Mouse (Mus musculus) gonadal fat pad, adult 2 months (tissue): ENCODE data around the gene Uri1. TPM values are rescaled to one million over a fixed set of nuclear protein-coding genes. Genes with fewer than 3 reads are reported as not detected.

Experiments
- DNase-seq: peaks from one replicate; pipeline ENCODE4 v3.0.0-alpha.2; 2012; ENCODE audit warnings: low read depth
- polyA plus RNA-seq: library from polyadenylated mRNA; depleted of rRNA; stranded (reverse); fragments of >200 nt; gene quantifications from 2 replicates; pipeline ENCODE4 v1.2.3, GENCODE M21; 2012

Uri1 gene
- polyA plus RNA-seq, 1 experiment, result 13.4 TPM

- no peak for DNase-seq
Observed at GRCm38 (mm10) chr7:38015356-38015755, 8.0 kb downstream of the Uri1 start.

GRCm38 (mm10) chr7:38013946-38014345 is 9.4 kb downstream of the Uri1 start:
- no peak for DNase-seq

- no peak for DNase-seq
Observed at GRCm38 (mm10) chr7:38012811-38013210, 10.5 kb downstream of the Uri1 start.

DNA sequence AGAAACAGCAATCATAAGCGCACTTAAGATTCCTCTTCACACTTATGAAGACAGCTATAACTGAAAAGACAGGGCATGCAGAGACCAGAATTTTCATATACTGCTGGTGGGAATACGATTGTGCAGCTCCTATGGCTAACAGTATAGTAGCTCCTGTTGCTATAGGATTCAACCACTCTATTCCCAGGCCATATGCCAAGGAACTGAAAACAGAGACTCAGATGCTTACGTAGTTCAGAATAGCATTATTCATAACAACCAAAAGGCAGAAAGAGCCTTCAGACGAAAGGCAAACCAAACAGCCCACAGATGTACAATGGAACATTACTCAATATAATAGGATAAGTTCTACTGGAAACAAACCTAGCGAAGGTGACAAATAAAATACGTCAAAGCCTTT is 15.0 kb downstream of the Uri1 start:
- no peak for DNase-seq

DNA sequence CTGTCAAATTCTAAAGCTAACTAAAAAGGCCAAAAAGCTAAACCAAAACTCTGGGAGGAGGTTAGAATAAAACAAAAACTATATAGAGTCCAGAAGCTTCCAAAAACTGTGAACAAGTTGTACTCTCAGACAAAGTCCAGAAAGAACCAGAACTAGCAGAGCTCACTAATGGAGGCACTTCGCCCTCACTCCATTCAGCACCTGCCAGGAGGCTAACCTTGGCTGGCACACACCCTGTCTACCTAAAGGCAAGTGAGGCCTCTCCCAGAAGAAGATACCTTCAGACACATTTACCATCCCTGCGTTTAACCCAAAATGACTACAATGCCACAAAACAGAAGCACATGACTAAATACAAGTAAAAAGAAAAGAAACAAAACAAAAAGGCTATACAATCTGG is 20.9 kb downstream of the Uri1 start:
- no peak for DNase-seq

- DNase-seq, result no peak
Observed at GRCm38 (mm10) chr7:37999691-38000090, 23.7 kb downstream of the Uri1 start.

GRCm38 (mm10) chr7:37992861-37993260 is 30.5 kb downstream of the Uri1 start:
- no peak for DNase-seq

DNA sequence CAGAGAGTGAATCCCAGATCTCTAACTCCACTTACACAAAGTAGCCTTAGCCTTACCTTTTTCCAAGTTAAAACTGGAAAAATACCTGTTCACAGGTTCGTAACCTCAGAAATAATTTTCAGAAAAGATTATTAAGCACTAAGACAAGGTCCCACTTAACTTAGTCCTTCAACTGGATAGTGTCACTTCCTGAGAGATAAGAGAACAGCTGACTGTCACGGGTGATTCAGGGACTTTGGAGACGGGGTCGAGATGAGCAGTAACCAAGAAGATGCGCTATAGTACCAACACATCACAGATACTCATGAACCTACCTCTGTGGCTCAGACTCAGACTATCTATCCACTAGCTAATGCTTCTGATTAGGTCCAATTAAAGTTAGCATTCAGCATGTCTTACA is 38.5 kb downstream of the Uri1 start:
- DNase-seq, result no peak

GRCm38 (mm10) chr7:37983471-37983870 is 39.9 kb downstream of the Uri1 start:
- no peak for DNase-seq

- no peak for DNase-seq
Observed at GRCm38 (mm10) chr7:37979729-37980128, 43.6 kb downstream of the Uri1 start.

GRCm38 (mm10) chr7:37978412-37978811 is 44.9 kb downstream of the Uri1 start:
- DNase-seq, result no peak

GRCm38 (mm10) chr7:37977676-37978075 is 45.7 kb downstream of the Uri1 start:
- no peak for DNase-seq

DNA sequence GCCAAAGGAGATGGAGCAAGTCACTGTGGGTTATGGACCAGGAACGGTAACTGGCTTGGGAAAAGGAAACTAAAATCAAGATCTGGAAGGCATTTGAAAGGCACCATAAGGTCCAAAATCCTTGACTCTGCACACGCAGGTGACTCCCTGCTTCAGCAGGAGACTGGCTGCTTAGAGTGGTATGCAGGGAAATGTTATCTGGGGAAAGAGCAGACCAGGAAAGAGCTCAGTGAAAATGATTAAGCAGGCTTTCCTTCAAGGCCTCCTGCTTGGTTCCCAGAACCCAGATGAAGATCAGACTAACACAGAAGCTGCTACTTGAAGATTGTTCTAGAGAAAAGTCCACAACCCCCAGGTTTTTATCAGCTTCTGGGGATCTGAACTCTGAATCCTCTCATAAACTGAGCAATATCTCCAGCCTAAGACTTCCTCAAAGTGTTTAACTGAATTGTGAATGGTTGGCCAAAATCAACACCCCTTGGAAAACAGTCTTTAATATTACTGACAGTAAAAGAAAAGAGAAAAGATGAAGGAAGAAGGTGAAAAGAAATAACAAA is 50.3 kb downstream of the Uri1 start:
- DNase-seq, result no peak

DNA sequence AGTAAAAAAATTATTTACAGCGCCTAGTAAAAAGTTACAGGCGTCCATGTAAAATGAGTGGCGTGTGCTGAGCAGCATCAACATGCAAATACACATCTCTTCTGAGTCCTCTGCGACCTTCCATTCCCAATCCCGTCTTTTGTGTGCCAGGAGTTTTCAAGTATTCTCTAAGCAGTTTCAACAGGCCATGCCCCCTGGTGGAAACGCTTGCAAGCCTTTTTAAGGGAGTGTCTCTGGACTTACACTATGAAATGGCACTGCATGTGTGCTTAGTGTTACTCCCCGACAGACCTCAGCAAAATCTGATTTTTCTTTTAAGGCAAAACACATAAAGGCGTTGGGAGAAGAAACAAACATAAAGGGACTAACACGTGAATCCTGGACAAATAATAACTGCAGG is 50.8 kb downstream of the Uri1 start:
- DNase-seq, result no peak

GRCm38 (mm10) chr7:37962326-37962725 is 61.0 kb downstream of the Uri1 start:
- DNase-seq, result no peak

GRCm38 (mm10) chr7:37961247-37961646 is 62.1 kb downstream of the Uri1 start:
- DNase-seq, result no peak

- no peak for DNase-seq
Observed at GRCm38 (mm10) chr7:37951841-37952240, 71.5 kb downstream of the Uri1 start.

DNA sequence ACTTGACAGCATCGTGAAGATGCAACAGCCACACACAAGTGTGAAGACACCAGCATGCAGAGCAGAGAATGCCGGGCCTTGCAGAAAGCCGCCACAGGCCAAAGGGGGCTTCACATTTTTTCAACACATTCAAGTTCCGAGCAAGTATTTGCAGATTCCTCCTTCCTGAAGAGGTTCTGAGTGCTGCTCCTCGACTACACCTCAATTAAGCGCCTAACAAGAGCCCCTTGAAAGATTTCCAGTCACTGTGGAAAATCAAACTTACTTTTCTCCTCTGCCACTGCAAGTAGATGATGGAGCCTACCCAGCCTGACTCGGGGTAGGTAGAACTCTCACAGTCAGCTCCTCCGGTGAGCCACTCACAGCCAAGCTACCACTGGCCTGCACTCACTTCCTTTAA is 86.9 kb downstream of the Uri1 start:
- DNase-seq, result no peak

GRCm38 (mm10) chr7:37935786-37936185 is 87.6 kb downstream of the Uri1 start:
- no peak for DNase-seq

- no peak for DNase-seq
Observed at GRCm38 (mm10) chr7:37934770-37935182, 88.6 kb downstream of the Uri1 start.

DNA sequence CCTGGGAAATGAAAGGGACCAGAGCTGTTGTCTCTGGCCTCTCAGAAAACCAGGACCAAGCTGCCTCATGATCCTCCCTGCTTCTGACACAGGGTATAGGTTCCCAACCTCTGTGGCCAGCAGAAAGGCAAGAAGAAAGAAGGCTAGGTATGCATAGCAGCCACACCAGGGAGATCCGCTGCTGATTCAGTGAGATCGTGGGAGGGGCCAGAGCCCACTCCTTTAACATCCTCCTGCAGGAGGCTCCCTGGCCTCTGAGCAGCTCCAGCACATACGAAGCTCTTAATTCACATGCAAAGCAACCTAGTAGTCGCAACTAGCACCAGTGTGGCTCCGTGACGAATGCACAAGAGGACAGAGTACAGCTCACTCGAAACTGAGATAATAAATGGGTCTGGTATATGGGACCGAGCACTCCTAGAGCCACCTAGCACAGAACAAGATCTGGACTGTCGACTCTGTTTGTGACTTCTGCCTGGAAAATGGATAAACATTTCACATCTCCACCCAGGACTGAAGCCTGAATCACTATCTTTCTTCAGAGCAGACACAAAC is 89.5 kb downstream of the Uri1 start:
- no peak for DNase-seq

- no peak for DNase-seq
Observed at GRCm38 (mm10) chr7:37931631-37932030, 91.7 kb downstream of the Uri1 start.

DNA sequence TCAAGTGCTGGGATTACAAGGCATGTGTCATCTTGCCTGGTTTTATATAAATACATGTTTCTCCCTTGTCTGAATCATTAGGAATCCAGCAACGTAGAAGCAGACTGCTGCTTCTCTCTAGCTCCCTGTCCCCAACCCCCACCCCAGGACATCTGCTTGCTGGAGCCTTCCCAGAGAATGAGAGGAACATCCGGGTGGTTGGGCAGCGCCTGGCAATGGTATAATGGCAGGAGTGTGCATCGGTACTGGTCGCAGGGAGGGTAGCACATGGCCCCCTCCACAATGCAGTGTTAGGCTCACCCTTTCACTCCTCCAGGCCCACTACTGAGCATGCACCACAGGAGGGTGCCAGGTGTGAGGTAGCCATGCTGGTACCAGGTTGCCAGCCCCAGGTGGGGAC is 93.6 kb downstream of the Uri1 start:
- no peak for DNase-seq

DNA sequence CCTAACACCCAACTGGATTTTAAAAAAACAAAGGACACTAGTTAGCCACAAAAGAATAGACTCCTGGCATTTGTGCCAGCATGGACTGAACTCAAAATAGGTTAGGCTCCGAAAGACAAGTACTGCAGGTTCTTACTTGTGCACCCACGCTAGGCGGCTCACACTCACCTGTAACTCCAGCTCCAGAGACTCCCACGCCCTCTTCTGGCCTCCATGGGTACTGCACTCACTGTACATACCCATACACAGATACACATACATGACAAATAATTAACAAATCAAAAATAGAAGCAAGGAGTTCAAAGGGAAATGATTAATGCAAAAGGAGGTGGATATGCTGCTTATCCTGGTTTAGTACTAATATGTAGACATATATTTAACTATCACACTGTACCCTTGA is 100.4 kb downstream of the Uri1 start:
- no peak for DNase-seq
